Mouse (Mus musculus): Measurements from ENCODE around the gene Pigk. TPM values are rescaled to one million over a fixed set of nuclear protein-coding genes. Genes with fewer than 3 reads are reported as not detected.

Pigk gene
- polyA plus RNA-seq, 1 experiment from 2014 or later = 41.7 TPM

GRCm38 (mm10) chr3:152724446-152724845 is 10.5 kb downstream of the Pigk start:
- DNase-seq (ENCODE audit: low spot score) = no peak

- no peak for DNase-seq (ENCODE audit: low spot score)
These were observed 14.3 kb downstream of the Pigk start for GRCm38 (mm10) chr3:152728238-152728637.

DNA sequence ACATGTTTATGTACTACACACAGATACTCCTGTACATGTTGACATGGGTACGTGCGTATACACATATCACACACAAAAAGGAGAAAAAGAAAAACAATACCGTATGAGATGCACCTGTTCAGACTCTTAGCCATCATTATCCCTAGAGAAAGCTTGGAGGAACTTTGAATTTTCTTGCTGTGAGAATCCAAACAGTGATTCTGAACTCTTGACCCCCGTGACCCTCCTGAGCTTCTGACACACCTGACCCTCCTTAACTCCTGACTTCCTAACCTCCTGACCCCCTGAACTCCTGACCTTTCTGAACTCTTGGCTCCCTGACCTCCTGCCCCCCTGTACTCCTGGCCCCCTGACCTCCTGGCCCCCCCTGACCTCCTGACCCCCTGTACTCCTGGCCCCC is 19.1 kb downstream of the Pigk start:
- no peak for DNase-seq (ENCODE audit: low spot score)

DNA sequence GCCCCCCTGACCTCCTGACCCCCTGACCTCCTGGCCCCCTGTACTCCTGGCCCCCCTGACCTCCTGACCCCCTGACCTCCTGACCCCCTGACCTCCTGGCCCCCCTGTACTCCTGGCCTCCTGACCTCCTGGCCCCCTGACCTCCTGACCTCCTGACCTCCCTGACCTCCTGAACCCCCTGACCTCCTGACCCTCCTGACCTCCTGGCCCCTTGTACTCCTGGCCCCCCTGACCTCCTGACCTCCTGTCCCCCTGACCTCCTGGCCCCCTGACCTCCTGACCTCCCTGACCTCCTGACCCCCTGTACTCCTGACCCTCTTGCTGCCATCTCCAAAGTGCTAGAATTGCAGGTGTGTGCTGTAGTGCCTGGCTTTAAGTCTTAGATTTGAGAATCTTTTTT is 19.6 kb downstream of the Pigk start:
- DNase-seq (ENCODE audit: low spot score) = no peak

DNA sequence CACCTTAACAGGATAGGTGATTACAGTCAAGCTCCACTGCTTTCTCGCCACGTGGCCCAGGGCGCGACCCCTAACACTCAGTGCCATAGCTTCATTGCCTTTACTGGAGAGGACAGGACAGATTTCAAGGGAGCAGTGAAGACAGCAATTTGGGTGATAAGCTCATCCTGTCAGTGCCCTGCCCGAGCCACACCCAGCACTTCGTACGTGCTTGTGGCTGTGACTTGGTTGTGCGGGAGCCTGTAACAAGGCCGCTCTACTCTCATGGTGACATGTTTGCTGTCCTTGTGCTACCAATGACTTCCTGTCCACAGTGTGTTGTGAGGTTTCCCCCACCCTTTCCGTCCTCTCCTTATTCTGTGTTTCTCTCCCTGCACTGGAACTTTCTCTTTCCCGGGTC is 20.2 kb downstream of the Pigk start:
- DNase-seq (ENCODE audit: low spot score) = no peak

DNA sequence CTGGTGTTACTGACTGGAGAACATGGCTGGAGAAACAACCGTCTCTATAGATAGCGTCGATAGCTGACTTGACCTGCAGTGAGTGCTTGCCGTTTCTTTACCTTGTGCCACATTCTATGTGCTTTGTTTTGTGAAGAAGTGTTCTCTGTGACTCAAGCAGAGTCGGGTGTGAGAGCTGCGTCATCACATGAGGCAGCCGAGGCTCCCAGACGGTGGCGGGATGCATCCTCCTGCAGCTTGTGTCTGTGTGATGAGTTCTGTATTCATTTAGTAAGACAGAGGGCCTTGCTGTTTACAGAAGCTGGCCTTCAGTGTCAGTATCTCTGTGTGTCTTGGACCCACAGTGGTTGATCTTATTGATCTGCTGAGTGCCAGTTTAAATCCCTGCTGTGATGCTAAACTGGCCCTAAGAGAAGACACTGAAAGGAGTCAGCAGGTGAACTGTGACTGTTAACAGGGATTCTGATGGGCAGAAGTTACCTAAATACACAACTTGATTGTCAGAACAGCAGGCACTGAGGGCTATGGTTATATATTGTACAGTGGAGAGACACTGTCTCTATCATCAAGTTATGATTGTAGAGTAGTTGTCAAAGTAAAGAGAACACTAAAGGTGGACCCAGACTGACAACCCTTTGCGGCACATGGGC is 21.8 kb downstream of the Pigk start:
- no peak for DNase-seq (ENCODE audit: low spot score)

GRCm38 (mm10) chr3:152744301-152744700 is 30.4 kb downstream of the Pigk start:
- DNase-seq (ENCODE audit: low spot score) = no peak

DNA sequence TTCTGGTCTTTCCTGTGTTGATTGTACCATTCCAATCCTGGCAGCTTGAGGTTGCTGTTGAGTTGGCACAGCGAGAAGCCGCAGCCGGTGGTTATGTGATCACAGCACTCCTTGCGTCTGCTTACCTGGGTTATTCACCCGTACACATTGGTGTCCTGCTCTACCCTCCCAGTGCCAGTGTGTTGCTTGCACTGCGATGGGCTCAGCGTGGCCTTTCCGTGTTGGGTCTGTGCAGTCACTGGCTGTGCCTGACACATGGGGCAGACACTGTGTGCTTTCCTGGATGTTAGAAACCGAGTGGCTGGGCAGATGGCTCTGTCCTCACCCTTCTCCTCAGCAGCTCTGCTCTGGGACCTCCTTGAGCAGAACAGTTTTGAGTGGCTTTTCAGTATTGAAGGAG is 31.7 kb downstream of the Pigk start:
- no peak for DNase-seq (ENCODE audit: low spot score)

GRCm38 (mm10) chr3:152749461-152749871 is 35.6 kb downstream of the Pigk start:
- peak; percentile 64 for DNase-seq (ENCODE audit: low spot score)

- no peak for DNase-seq (ENCODE audit: low spot score)
These were observed 36.0 kb downstream of the Pigk start for GRCm38 (mm10) chr3:152749881-152750280.

DNA sequence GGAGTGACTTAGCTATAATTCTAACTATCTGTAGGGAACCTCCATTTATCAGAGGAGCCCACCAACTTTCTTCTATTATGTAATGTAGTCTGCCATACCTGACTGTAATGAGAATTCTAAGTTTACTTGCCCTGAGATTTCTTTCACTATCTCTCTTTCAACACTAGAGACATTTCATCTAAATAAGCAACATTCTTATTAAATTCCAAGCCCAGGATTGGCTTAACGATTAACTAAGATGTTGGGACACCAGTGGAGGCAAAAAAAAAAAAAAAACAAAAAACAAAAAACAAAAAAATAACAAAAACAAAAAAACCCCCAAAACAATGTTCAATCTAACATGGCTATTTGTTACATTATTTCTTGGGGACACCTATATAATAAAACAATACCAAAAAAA is 39.0 kb downstream of the Pigk start:
- DNase-seq (ENCODE audit: low spot score) = no peak

GRCm38 (mm10) chr3:152753345-152753744 is 39.4 kb downstream of the Pigk start:
- no peak for DNase-seq (ENCODE audit: low spot score)

- DNase-seq (ENCODE audit: low spot score) = no peak
These were observed 40.2 kb downstream of the Pigk start for GRCm38 (mm10) chr3:152753920-152754764.

GRCm38 (mm10) chr3:152755515-152755914 is 41.6 kb downstream of the Pigk start:
- DNase-seq (ENCODE audit: low spot score) = no peak

DNA sequence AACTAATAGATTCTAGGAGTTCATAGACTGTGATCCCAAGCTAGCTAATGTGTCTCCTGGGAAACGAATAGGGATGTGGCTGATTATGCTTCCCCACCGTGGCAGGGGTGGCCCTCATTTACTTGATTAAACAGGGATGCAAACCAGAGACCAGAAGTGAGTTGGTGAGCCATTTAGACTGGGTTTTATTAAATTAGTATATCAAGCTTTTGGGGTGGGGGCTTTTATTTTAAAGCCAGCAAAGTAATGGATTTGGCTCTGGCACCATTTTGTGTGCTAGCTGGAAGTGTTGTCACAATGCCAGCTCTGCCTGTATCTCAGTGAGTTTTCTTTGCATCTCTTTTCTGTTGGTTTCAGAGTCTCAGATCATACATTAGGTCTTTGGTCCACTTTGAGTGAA is 43.0 kb downstream of the Pigk start:
- no peak for DNase-seq (ENCODE audit: low spot score)

DNA sequence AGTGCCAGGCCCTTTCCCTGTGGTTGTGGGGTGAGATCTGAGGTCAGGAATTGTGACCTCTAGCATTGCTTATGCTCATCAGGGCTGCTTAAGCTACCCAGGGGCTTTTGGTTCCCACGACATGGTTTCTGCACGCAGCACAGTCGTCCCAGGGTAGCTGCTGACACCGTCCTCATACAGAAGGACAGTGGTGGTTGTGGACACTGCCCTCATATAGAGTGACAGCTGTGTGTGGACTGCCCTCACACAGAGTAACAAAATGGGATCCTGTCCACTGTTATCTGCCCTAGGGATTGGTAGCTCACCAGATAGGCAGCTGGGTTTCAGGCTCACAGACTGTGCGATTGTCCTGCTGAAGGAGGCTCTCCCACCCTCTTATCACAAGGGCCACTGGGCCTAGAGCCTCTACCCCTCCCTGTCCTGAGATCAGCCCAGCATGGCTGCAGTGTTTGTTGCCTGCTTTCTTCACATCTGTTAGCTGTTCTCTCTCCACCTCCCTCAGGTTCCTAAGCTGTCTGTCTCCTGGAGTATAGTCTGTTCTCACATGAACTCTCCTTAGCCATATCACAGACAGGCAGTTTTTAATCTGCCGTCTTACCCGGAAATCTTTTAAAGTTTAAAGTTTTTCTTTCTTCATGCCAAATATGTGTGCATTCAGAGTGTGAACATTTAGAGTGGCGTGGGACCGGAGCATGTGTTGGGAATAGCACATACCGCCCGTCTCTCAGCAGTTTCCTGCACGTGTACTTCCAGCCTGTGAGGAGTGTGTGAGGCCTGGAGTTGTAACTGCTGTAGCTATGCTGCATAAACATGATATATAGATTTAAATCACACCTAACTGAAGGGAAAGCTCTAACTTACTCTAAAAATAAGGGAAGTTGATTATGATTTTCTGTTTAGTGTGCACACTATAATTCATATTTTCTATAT is 43.8 kb downstream of the Pigk start:
- no peak for DNase-seq (ENCODE audit: low spot score)

DNA sequence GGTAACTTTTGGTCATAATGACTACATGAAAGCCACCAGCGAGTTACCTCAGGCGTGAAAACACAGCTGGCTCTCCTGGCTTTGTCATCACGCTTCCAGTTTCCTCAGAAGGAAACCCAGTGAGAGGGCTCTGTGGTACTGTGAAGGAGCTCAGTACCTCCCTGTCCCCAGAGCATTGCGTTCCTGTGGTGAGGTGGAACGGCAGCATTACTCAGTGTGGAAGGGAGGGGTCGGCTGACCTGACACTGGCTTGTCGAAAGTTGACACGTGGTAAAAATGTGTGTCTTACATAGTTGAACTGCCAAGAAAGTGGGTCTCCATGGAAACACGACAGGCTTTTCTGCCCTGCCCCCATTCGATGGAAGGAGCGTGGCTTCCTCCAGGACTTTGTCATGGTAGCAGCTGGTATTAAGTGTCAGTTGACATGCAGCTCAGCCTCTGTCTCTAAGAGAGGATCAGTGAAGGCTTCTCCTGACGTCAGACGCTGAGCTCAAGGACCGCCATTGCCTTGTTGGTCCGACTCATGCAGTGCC is 44.7 kb downstream of the Pigk start:
- no peak for DNase-seq (ENCODE audit: low spot score)

DNA sequence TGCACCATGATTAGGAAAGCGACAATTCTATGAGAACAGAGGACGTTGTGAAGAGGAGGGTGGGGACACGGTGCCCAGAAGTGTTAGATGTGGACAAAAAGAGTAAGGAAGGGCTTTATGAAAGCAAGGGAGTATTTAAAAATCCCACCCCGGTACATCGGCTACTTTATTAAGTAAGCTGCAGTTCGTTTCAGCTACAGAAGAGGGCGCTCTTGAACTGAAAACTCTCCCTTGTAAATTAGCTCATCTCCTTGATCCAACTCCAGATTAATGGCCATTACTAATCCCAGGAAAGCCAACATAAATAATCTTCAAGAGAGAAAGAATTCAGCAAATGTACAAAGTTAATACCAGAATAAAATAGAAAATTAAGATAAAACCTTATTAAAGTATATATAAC is 47.2 kb downstream of the Pigk start:
- peak; percentile 49 for DNase-seq (ENCODE audit: low spot score)

DNA sequence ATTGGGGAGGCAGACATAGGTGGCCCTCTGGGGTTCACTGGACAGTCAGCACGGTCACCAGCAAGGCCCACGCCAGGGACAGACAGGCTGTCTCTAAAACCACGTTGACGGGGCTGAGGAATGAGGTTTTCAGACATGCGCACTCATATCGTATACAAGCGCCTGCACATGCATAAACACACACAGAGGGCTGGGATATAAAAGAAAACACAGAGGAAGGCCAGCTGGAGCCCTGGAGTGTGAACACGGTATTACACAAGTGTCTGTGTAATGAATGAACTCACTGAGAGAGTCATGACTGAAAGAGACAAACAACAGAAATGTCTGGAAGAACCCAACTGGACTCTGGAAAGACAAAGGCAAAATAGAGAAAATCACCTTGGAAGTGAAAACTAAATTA is 47.8 kb downstream of the Pigk start:
- DNase-seq (ENCODE audit: low spot score) = no peak

- DNase-seq (ENCODE audit: low spot score) = no peak
These were observed 48.4 kb downstream of the Pigk start for GRCm38 (mm10) chr3:152762302-152762701.

- DNase-seq (ENCODE audit: low spot score) = peak; percentile 50
These were observed 49.4 kb downstream of the Pigk start for GRCm38 (mm10) chr3:152763139-152763882.

Measured in thymus, postnatal 0 days (tissue).